Mouse (Mus musculus): ENCODE measurements around the gene Pde6g.

DNA sequence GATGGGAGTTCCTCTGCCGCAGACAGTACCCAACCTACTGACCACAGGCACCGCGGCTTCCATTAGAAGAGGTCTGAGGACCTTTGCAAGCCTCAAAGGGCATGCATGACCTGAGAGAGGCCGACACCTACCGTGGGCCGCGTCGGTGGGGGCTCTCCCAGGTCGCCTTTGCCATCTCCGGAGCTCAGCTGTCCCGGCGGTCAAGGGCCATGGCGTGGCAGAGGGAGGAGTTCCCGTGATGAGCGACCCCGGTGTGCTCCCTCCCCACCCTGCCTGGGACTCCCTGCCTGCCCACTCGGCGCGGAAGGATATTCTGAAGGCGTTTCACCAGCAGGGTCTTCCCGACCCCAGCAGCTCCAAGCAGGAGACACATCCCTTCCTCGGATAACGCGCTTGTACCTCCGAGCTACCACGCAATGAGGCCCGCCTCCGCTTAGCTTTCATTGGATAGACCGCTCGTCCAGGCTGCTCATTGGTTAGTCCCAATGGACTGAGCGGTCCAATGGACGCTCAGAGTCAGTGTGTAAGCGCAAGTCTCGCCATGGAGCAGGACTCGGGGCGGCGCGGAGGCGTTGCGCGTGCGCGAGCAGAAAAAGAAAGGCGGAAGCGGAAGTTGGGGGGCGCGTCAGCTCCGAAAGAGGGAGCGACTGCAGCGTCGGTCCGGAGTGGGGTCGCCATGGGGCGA is 13.9 kb upstream of the Pde6g start, which contains the start of gene Arl16:
- TF ChIP-seq CTCF (IDR thresholded peaks at IDR 0.05; ENCODE audit: extremely low read depth, insufficient read length, insufficient replicate concordance, low read depth, low read length) (no peak), POLR2A (IDR thresholded peaks at IDR 0.05; ENCODE audit: low read depth, low read length) (peak; percentile 74)

Data from small intestine, adult 2 months (tissue).